Mouse (Mus musculus) intestine, postnatal 0 days (tissue): ENCODE measurements around the gene Xrra1. TPM values are rescaled to one million over a fixed set of nuclear protein-coding genes. Genes with fewer than 3 reads are reported as not detected.

Experiments used
- ATAC-seq: fragments of 200-750 bp; cut with Nextera tagmentation; 2 replicates; pipeline ENCODE4 v1.8.0; 2017; ENCODE audit warnings: mild to moderate bottlenecking, moderate TSS enrichment, moderate library complexity
- H3K27ac ChIP-seq: fragments of 300-500 bp; sonication (generic); 2 replicates; pipeline ENCODE4 v1.5.1; 2014; ENCODE audit warnings: mild to moderate bottlenecking, low read depth, low read length, moderate library complexity
- H3K27me3 ChIP-seq: fragments of 300-500 bp; sonication (generic); replicated peaks from 2 replicates; pipeline ENCODE4 v1.6.1; 2014; ENCODE audit warnings: low read length, mixed read lengths; ENCODE audit not compliant: control insufficient read depth, insufficient read depth
- H3K36me3 ChIP-seq: fragments of 300-500 bp; sonication (generic); 2 replicates; pipeline ENCODE4 v1.6.1; 2014; ENCODE audit warnings: mild to moderate bottlenecking, moderate library complexity; ENCODE audit not compliant: control insufficient read depth, insufficient read depth
- H3K4me1 ChIP-seq: fragments of 300-500 bp; sonication (generic); replicated peaks from 2 replicates; pipeline ENCODE4 v1.6.1; 2014; ENCODE audit warnings: antibody characterized with exemption, low read length, mixed read lengths; ENCODE audit not compliant: control insufficient read depth, insufficient read depth
- H3K4me2 ChIP-seq: fragments of 300-500 bp; sonication (generic); replicated peaks from 2 replicates; pipeline ENCODE4 v1.6.1; 2014; ENCODE audit warnings: low read depth, mild to moderate bottlenecking, moderate library complexity
- H3K4me3 ChIP-seq: fragments of 300-500 bp; sonication (generic); 2 replicates; pipeline ENCODE4 v1.5.1; 2014; ENCODE audit warnings: low read depth, low read length
- H3K9ac ChIP-seq: fragments of 300-500 bp; sonication (generic); 2 replicates; pipeline ENCODE4 v1.6.1; 2014; ENCODE audit warnings: mild to moderate bottlenecking, low read depth, low read length
- H3K9me3 ChIP-seq: fragments of 300-500 bp; sonication (generic); 2 replicates; pipeline ENCODE4 v1.6.1; 2016; ENCODE audit warnings: mixed run types; ENCODE audit not compliant: control insufficient read depth
- CTCF ChIP-seq: sonication (generic); IDR thresholded peaks from 2 replicates; pipeline ENCODE4 v1.5.1; 2016; ENCODE audit warnings: low read depth, mild to moderate bottlenecking, control low read depth, antibody characterized with exemption, moderate library complexity
- WGBS: fragments of 180-500 bp; shearing (Covaris S2); extraction: QIAGEN DNeasy Blood & Tissue Kit; methylation state at CpG from one replicate; pipeline ENCODE4 v1.1.7; 2014; 5-methylcytosine and 5-hydroxymethylcytosine counted together
- polyA plus RNA-seq: library from polyadenylated mRNA; unstranded; fragments of >200 nt; fragmentation: Nextera tagmentation; extraction: Ambion mirVana; gene quantifications from 2 replicates; pipeline ENCODE4 v1.2.1, GENCODE M21; 2015

The Xrra1 gene
- polyA plus RNA-seq, 1 experiment from 2014 or later, result 0.17 TPM

GRCm38 (mm10) chr7:99911038-99911437, 52.1 kb downstream of the Xrra1 start:
- no peaks in the 10 kb centered on the region for H3K36me3 ChIP-seq
- no peak overlapping the region for H3K9ac ChIP-seq
- no peak for TF ChIP-seq CTCF
- H3K9me3 ChIP-seq, result no peaks in the 10 kb centered on the region
- H3K4me2 ChIP-seq, result no peak overlapping the region
- no peaks in the 10 kb centered on the region for H3K4me1 ChIP-seq
- H3K27me3 ChIP-seq, result no peaks in the 10 kb centered on the region
- WGBS, result 73% methylated on average over 5 of the region's 5 CpGs
- H3K4me3 ChIP-seq, result no peak overlapping the region
- H3K27ac ChIP-seq, result no peak overlapping the region
- no peak for ATAC-seq

- Histone ChIP-seq H3K27me3 (peaks cover 11% of the 10 kb centered on the region; the same call in 1 of the 2 replicates), H3K9me3 (no peaks in the 10 kb centered on the region), H3K4me1 (peaks cover 5% of the 10 kb centered on the region; the same call in 1 of the 2 replicates), H3K4me3 (no peak overlapping the region), H3K9ac (no peak overlapping the region), H3K4me2 (no peak overlapping the region), H3K36me3 (no peaks in the 10 kb centered on the region), H3K27ac (no peak overlapping the region)
- ATAC-seq, result no peak
- 82% methylated on average over 10 of the region's 10 CpGs for WGBS
- TF ChIP-seq CTCF, result no peak
Measured at GRCm38 (mm10) chr7:99914316-99914715, 55.4 kb downstream of the Xrra1 start.

- ATAC-seq, result no peak
- Histone ChIP-seq H3K9me3 (no peaks in the 10 kb centered on the region), H3K27me3 (peaks cover 11% of the 10 kb centered on the region; the same call in 1 of the 2 replicates), H3K4me3 (no peak overlapping the region), H3K27ac (no peak overlapping the region), H3K4me2 (no peak overlapping the region), H3K36me3 (0 out of 2 replicates have a peak, but pooled peaks cover 5% of the 10 kb centered on the region), H3K4me1 (peaks cover 5% of the 10 kb centered on the region; the same call in 1 of the 2 replicates), H3K9ac (no peak overlapping the region)
- no peak for TF ChIP-seq CTCF
- WGBS, result 83% methylated on average over 2 of the region's 2 CpGs
Measured at GRCm38 (mm10) chr7:99915511-99915910, 56.6 kb downstream of the Xrra1 start.

- peak; percentile 85 for TF ChIP-seq CTCF
- Histone ChIP-seq H3K4me1 (peaks cover 5% of the 10 kb centered on the region; the same call in 1 of the 2 replicates), H3K27me3 (peaks cover 11% of the 10 kb centered on the region; the same call in 1 of the 2 replicates), H3K9me3 (no peaks in the 10 kb centered on the region), H3K27ac (no peak overlapping the region), H3K4me2 (peak overlapping the region; percentile 79), H3K9ac (no peak overlapping the region), H3K36me3 (peaks cover 14% of the 10 kb centered on the region; the same call in 1 of the 2 replicates), H3K4me3 (peak overlapping the region; percentile 31)
- peak; percentile 31 for ATAC-seq
- WGBS, result 8% methylated on average over 22 of the region's 22 CpGs
Measured at GRCm38 (mm10) chr7:99916741-99917319, 57.9 kb downstream of the Xrra1 start.

GRCm38 (mm10) chr7:99917320-99917844, 58.5 kb downstream of the Xrra1 start:
- H3K27me3 ChIP-seq, result peaks cover 11% of the 10 kb centered on the region; the same call in 1 of the 2 replicates
- peaks cover 15% of the 10 kb centered on the region; the same call in 1 of the 2 replicates for H3K36me3 ChIP-seq
- H3K4me2 ChIP-seq, result peak overlapping the region; percentile 79
- H3K27ac ChIP-seq, result no peak overlapping the region; the same call in 1 of the 2 replicates
- H3K9ac ChIP-seq, result peak overlapping the region; percentile 31; the same call in 1 of the 2 replicates
- no peaks in the 10 kb centered on the region for H3K9me3 ChIP-seq
- H3K4me3 ChIP-seq, result peak overlapping the region; percentile 31
- ATAC-seq, result 0 out of 2 replicates have a peak, but pooled peaks have one; percentile 12
- 1% methylated on average over 34 of the region's 36 CpGs for WGBS
- peaks cover 5% of the 10 kb centered on the region; the same call in 1 of the 2 replicates for H3K4me1 ChIP-seq
- TF ChIP-seq CTCF, result no peak

- WGBS, result 91% methylated on average over 2 of the region's 2 CpGs
- Histone ChIP-seq H3K4me3 (no peak overlapping the region), H3K9me3 (no peaks in the 10 kb centered on the region), H3K9ac (no peak overlapping the region), H3K4me2 (no peak overlapping the region), H3K27me3 (peaks cover 11% of the 10 kb centered on the region; the same call in 1 of the 2 replicates), H3K4me1 (peaks cover 5% of the 10 kb centered on the region; the same call in 1 of the 2 replicates), H3K36me3 (peaks cover 32% of the 10 kb centered on the region), H3K27ac (no peak overlapping the region)
- no peak for ATAC-seq
- TF ChIP-seq CTCF, result no peak
Measured at GRCm38 (mm10) chr7:99919164-99919563, 60.2 kb downstream of the Xrra1 start.
